Mouse (Mus musculus): Measurements from ENCODE around the gene Akr1cl. TPM values are rescaled to one million over a fixed set of nuclear protein-coding genes. Genes with fewer than 3 reads are reported as not detected.

Gene Akr1cl
- polyA plus RNA-seq, 1 experiment from 2014 or later: not detected

DNA sequence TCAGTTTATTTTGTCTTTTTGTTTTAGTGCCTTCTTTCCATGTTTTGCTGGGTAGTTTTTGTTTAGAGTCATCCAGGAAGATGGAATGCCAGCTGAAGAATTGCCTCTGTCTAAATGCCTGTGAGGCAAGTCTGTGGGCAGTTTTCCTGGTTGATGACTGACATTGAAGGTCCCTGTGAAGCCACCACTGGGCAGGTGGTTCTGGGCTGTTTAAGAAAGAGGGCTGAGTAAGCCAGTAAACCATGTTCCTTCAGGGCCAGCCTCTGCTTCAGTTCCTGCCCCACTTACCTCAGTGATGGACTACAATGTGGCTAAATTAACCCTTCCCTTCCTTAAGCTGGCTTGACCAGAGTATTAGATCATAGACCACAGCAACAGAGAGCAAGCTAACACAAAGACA is 44.4 kb downstream of the Akr1cl start:
- no peaks in the 10 kb centered on the region for H3K4me1 ChIP-seq (replicated peaks; ENCODE audit: control insufficient read depth, insufficient read depth)
- no peaks in the 10 kb centered on the region for H3K27me3 ChIP-seq (ENCODE audit: control insufficient read depth, insufficient read depth, low read length)
- H3K4me3 ChIP-seq (ENCODE audit: low read depth, low read length): no peak overlapping the region
- no peaks in the 10 kb centered on the region for H3K36me3 ChIP-seq (ENCODE audit: control insufficient read depth, insufficient read depth, low read length)
- no peak overlapping the region for H3K27ac ChIP-seq (replicated peaks)
- ATAC-seq (ENCODE audit: low FRiP score, low TSS enrichment) (no peak), DNase-seq (ENCODE audit: low spot score) (no peak)
- no peak overlapping the region for H3K9ac ChIP-seq (ENCODE audit: low read length)
- H3K4me2 ChIP-seq (replicated peaks; ENCODE audit: low read depth): no peak overlapping the region
- no peaks in the 10 kb centered on the region for H3K9me3 ChIP-seq (ENCODE audit: control insufficient read depth, low read length)
- TF ChIP-seq CTCF (IDR thresholded peaks at IDR 0.05; ENCODE audit: low read depth) (no peak), EP300 (optimal IDR thresholded peaks at IDR 0.05) (no peak)

- DNase-seq (ENCODE audit: low spot score): peak; percentile 68
- Histone ChIP-seq H3K4me1 (replicated peaks; ENCODE audit: control insufficient read depth, insufficient read depth) (no peaks in the 10 kb centered on the region), H3K4me2 (replicated peaks; ENCODE audit: low read depth) (no peak overlapping the region), H3K27ac (replicated peaks) (no peak overlapping the region), H3K4me3 (ENCODE audit: low read depth, low read length) (no peak overlapping the region), H3K36me3 (ENCODE audit: control insufficient read depth, insufficient read depth, low read length) (no peaks in the 10 kb centered on the region), H3K9ac (ENCODE audit: low read length) (no peak overlapping the region), H3K27me3 (ENCODE audit: control insufficient read depth, insufficient read depth, low read length) (no peaks in the 10 kb centered on the region), H3K9me3 (ENCODE audit: control insufficient read depth, low read length) (no peaks in the 10 kb centered on the region)
- WGBS: 35% methylated on average over 7 of the region's 7 CpGs
- TF ChIP-seq CTCF (IDR thresholded peaks at IDR 0.05; ENCODE audit: low read depth) (peak; percentile 79), EP300 (optimal IDR thresholded peaks at IDR 0.05) (no peak)
- 0 out of 2 replicates have a peak, but pooled peaks have one; percentile 45 for ATAC-seq (ENCODE audit: low FRiP score, low TSS enrichment)
Observed at GRCm38 (mm10) chr1:64986120-64986519, 46.4 kb downstream of the Akr1cl start.

DNA sequence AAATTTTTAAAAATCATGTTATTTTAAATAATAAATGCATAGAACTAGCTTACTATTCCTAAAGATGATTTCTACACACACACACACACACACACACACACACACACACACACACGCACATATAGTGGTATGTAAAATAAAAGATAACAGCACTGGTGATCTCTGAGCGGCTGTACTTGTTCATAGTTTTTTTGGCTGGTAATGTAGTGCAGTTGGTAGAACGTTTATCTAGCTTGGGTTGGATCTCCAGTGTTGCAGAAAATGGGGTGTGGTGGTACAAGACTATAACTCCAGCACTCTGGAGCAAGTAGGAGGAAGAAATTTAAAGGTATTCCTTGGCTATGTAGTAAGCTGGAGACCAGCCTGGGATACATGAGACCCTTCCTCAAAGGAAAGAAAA is 49.3 kb downstream of the Akr1cl start:
- H3K36me3 ChIP-seq (ENCODE audit: control insufficient read depth, insufficient read depth, low read length): no peaks in the 10 kb centered on the region

GRCm38 (mm10) chr1:64978321-64978799 is 54.2 kb downstream of the Akr1cl start:
- H3K27me3 ChIP-seq (ENCODE audit: control insufficient read depth, insufficient read depth, low read length): no peaks in the 10 kb centered on the region
- H3K27ac ChIP-seq (replicated peaks): no peak overlapping the region
- no peak for DNase-seq (ENCODE audit: low spot score)
- H3K9ac ChIP-seq (ENCODE audit: low read length): no peak overlapping the region
- no peaks in the 10 kb centered on the region for H3K36me3 ChIP-seq (ENCODE audit: control insufficient read depth, insufficient read depth, low read length)
- H3K4me3 ChIP-seq (ENCODE audit: low read depth, low read length): no peak overlapping the region
- 64% methylated on average over 7 of the region's 7 CpGs for WGBS
- H3K4me2 ChIP-seq (replicated peaks; ENCODE audit: low read depth): no peak overlapping the region
- no peaks in the 10 kb centered on the region for H3K4me1 ChIP-seq (replicated peaks; ENCODE audit: control insufficient read depth, insufficient read depth)
- TF ChIP-seq EP300 (optimal IDR thresholded peaks at IDR 0.05): no peak
- TF ChIP-seq CTCF (IDR thresholded peaks at IDR 0.05; ENCODE audit: low read depth): no peak
- no peaks in the 10 kb centered on the region for H3K9me3 ChIP-seq (ENCODE audit: control insufficient read depth, low read length)
- 0 out of 2 replicates have a peak, but pooled peaks have one; percentile 26 for ATAC-seq (ENCODE audit: low FRiP score, low TSS enrichment)

More for the DNA sequence above, 49.3 kb downstream of the Akr1cl start:
- TF ChIP-seq EP300 (optimal IDR thresholded peaks at IDR 0.05) (no peak), CTCF (IDR thresholded peaks at IDR 0.05; ENCODE audit: low read depth) (no peak)
- Histone ChIP-seq H3K27ac (replicated peaks) (no peak overlapping the region), H3K27me3 (ENCODE audit: control insufficient read depth, insufficient read depth, low read length) (no peaks in the 10 kb centered on the region), H3K4me3 (ENCODE audit: low read depth, low read length) (no peak overlapping the region), H3K4me1 (replicated peaks; ENCODE audit: control insufficient read depth, insufficient read depth) (no peaks in the 10 kb centered on the region), H3K9me3 (ENCODE audit: control insufficient read depth, low read length) (no peaks in the 10 kb centered on the region), H3K9ac (ENCODE audit: low read length) (no peak overlapping the region), H3K4me2 (replicated peaks; ENCODE audit: low read depth) (no peak overlapping the region)
- ATAC-seq (ENCODE audit: low FRiP score, low TSS enrichment) (no peak), DNase-seq (ENCODE audit: low spot score) (no peak)
- 64% methylated on average over 3 of the region's 3 CpGs for whole genome bisulfite sequencing

DNA sequence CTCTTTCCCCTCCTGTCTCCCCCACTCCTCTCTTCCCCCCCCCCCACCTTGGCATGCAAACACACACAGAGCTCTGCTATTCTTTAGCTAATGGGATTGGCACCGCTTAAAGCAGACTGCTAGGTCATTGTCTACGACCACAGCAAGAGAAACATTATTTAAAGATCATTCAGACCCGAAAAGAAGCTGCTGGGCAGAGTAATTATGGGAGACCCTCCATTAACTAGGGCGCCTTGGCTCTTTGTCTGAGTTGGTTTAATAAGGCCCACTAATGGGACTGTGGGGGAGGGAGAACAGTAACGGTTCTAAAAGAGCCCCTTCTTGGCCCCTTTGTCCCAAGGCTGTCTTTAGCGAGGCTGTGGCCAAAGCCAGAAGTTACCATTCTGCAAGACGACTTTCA is 57.2 kb downstream of the Akr1cl start:
- Histone ChIP-seq H3K27ac (replicated peaks) (no peak overlapping the region), H3K4me3 (ENCODE audit: low read depth, low read length) (no peak overlapping the region), H3K4me1 (replicated peaks; ENCODE audit: control insufficient read depth, insufficient read depth) (no peaks in the 10 kb centered on the region), H3K9me3 (ENCODE audit: control insufficient read depth, low read length) (no peaks in the 10 kb centered on the region), H3K9ac (ENCODE audit: low read length) (no peak overlapping the region), H3K27me3 (ENCODE audit: control insufficient read depth, insufficient read depth, low read length) (no peaks in the 10 kb centered on the region), H3K36me3 (ENCODE audit: control insufficient read depth, insufficient read depth, low read length) (no peaks in the 10 kb centered on the region), H3K4me2 (replicated peaks; ENCODE audit: low read depth) (no peak overlapping the region)
- ATAC-seq (ENCODE audit: low FRiP score, low TSS enrichment) (no peak), DNase-seq (ENCODE audit: low spot score) (no peak)
- WGBS: 48% methylated on average over 7 of the region's 7 CpGs
- TF ChIP-seq EP300 (optimal IDR thresholded peaks at IDR 0.05): no peak
- TF ChIP-seq CTCF (IDR thresholded peaks at IDR 0.05; ENCODE audit: low read depth): no peak

- no peak for DNase-seq (ENCODE audit: low spot score)
- Histone ChIP-seq H3K27me3 (ENCODE audit: control insufficient read depth, insufficient read depth, low read length) (no peaks in the 10 kb centered on the region), H3K4me3 (ENCODE audit: low read depth, low read length) (no peak overlapping the region), H3K9ac (ENCODE audit: low read length) (no peak overlapping the region), H3K9me3 (ENCODE audit: control insufficient read depth, low read length) (no peaks in the 10 kb centered on the region), H3K4me1 (replicated peaks; ENCODE audit: control insufficient read depth, insufficient read depth) (no peaks in the 10 kb centered on the region), H3K36me3 (ENCODE audit: control insufficient read depth, insufficient read depth, low read length) (no peaks in the 10 kb centered on the region), H3K4me2 (replicated peaks; ENCODE audit: low read depth) (no peak overlapping the region), H3K27ac (replicated peaks) (no peak overlapping the region)
- 65% methylated on average over 5 of the region's 5 CpGs for WGBS
- TF ChIP-seq CTCF (IDR thresholded peaks at IDR 0.05; ENCODE audit: low read depth) (no peak), EP300 (optimal IDR thresholded peaks at IDR 0.05) (no peak)
- ATAC-seq (ENCODE audit: low FRiP score, low TSS enrichment): peak; percentile 47; the same call in 1 of the 2 replicates
Observed at GRCm38 (mm10) chr1:64970685-64971084, 61.9 kb downstream of the Akr1cl start.

Other genes starting within 250 kb of the Akr1cl start
- gene Plekhm3, start 75.9 kb downstream of the Akr1cl start, polyA plus RNA-seq (2015; fragmentation: Nextera tagmentation; extraction: Ambion mirVana): 2.2 and 2.3 TPM in 2 replicates
- not detected in 2 replicates for gene Cryge, start 18.4 kb upstream of the Akr1cl start, polyA plus RNA-seq (2015; fragmentation: Nextera tagmentation; extraction: Ambion mirVana)
- not detected in 2 replicates for gene Crygd, start 30.7 kb upstream of the Akr1cl start, polyA plus RNA-seq (2015; fragmentation: Nextera tagmentation; extraction: Ambion mirVana)
- gene Crygc, start 40.9 kb upstream of the Akr1cl start, polyA plus RNA-seq (2015; fragmentation: Nextera tagmentation; extraction: Ambion mirVana): not detected in 2 replicates
- gene Crygb, start 49.5 kb upstream of the Akr1cl start, polyA plus RNA-seq (2015; fragmentation: Nextera tagmentation; extraction: Ambion mirVana): not detected in 2 replicates
- gene Cryga, start 70.6 kb upstream of the Akr1cl start, polyA plus RNA-seq (2015; fragmentation: Nextera tagmentation; extraction: Ambion mirVana): not detected in 2 replicates
- gene Gm28845, start 86.8 kb upstream of the Akr1cl start, polyA plus RNA-seq (2015; fragmentation: Nextera tagmentation; extraction: Ambion mirVana): not detected in 2 replicates
- 0.16 and 0.27 TPM in 2 replicates for gene D630023F18Rik, start 90.5 kb upstream of the Akr1cl start, polyA plus RNA-seq (2015; fragmentation: Nextera tagmentation; extraction: Ambion mirVana)
- gene Idh1, start 153.7 kb upstream of the Akr1cl start, polyA plus RNA-seq (2015; fragmentation: Nextera tagmentation; extraction: Ambion mirVana): 162 and 177 TPM in 2 replicates
- gene Pikfyve, start 153.9 kb upstream of the Akr1cl start, polyA plus RNA-seq (2015; fragmentation: Nextera tagmentation; extraction: Ambion mirVana): 3.9 and 4.4 TPM in 2 replicates
- not detected in 2 replicates for gene Pth2r, start 249.3 kb upstream of the Akr1cl start, polyA plus RNA-seq (2015; fragmentation: Nextera tagmentation; extraction: Ambion mirVana)

All from stomach, postnatal 0 days (tissue).